Mouse (Mus musculus) midbrain, embryonic 16.5 days (tissue): ENCODE data around the gene Use1. TPM values are rescaled to one million over a fixed set of nuclear protein-coding genes. Genes with fewer than 3 reads are reported as not detected.
A peak's percentile ranks its signal among the peaks of the same experiment; 100 is the strongest.
"Not testable (repeated sequence)": the region's sequence is repeated elsewhere in the genome, so short reads cannot be mapped to it uniquely, and the experiment has no call there.

ENCODE experiments used
- ATAC-seq: fragments of 200-750 bp; cut with Nextera tagmentation; 2 replicates; pipeline ENCODE4 v1.8.0; 2017; ENCODE audit warnings: moderate TSS enrichment
- H3K27ac ChIP-seq: fragments of 300-500 bp; sonication (generic); 2 replicates; pipeline ENCODE4 v1.5.1; 2014; ENCODE audit warnings: mild to moderate bottlenecking, low read length, mixed read lengths
- H3K27me3 ChIP-seq: fragments of 300-500 bp; sonication (generic); 2 replicates; pipeline ENCODE4 v1.6.1; 2014; ENCODE audit warnings: low read depth, low read length, mixed read lengths; ENCODE audit not compliant: control insufficient read depth, insufficient read depth
- H3K36me3 ChIP-seq: fragments of 300-500 bp; sonication (generic); 2 replicates; pipeline ENCODE4 v1.6.1; 2014; ENCODE audit warnings: mild to moderate bottlenecking, low read length, moderate library complexity, mixed read lengths; ENCODE audit not compliant: control insufficient read depth, insufficient read depth
- H3K4me1 ChIP-seq: fragments of 300-500 bp; sonication (generic); 2 replicates; pipeline ENCODE4 v1.6.1; 2014; ENCODE audit warnings: mild to moderate bottlenecking, low read length, mixed read lengths; ENCODE audit not compliant: control insufficient read depth, insufficient read depth
- H3K4me2 ChIP-seq: fragments of 300-500 bp; sonication (generic); 2 replicates; pipeline ENCODE4 v1.6.1; 2014; ENCODE audit warnings: mild to moderate bottlenecking, low read length, mixed read lengths
- H3K4me3 ChIP-seq: fragments of 300-500 bp; sonication (generic); 2 replicates; pipeline ENCODE4 v1.5.1; 2014; ENCODE audit warnings: low read depth, mild to moderate bottlenecking, low read length, moderate library complexity, mixed read lengths
- H3K9ac ChIP-seq: fragments of 300-500 bp; sonication (generic); 2 replicates; pipeline ENCODE4 v1.6.1; 2014; ENCODE audit warnings: low read depth, low read length, mixed read lengths
- H3K9me3 ChIP-seq: fragments of 300-500 bp; sonication (generic); replicated peaks from 2 replicates; pipeline ENCODE4 v1.6.1; 2014; ENCODE audit warnings: mild to moderate bottlenecking, low read length, mixed read lengths; ENCODE audit not compliant: control insufficient read depth, poor library complexity, severe bottlenecking
- WGBS: fragments of 180-500 bp; shearing (Covaris S2); extraction: QIAGEN DNeasy Blood & Tissue Kit; methylation state at CpG from one replicate; pipeline ENCODE4 v1.1.7; 2014; 5-methylcytosine and 5-hydroxymethylcytosine counted together
- polyA plus RNA-seq: library from polyadenylated mRNA; unstranded; fragments of >200 nt; fragmentation: Nextera tagmentation; extraction: Ambion mirVana; gene quantifications from 2 replicates; pipeline ENCODE4 v1.2.1, GENCODE M21; 2015

Gene Use1
- 117 and 123 TPM in 2 replicates for polyA plus RNA-seq

DNA sequence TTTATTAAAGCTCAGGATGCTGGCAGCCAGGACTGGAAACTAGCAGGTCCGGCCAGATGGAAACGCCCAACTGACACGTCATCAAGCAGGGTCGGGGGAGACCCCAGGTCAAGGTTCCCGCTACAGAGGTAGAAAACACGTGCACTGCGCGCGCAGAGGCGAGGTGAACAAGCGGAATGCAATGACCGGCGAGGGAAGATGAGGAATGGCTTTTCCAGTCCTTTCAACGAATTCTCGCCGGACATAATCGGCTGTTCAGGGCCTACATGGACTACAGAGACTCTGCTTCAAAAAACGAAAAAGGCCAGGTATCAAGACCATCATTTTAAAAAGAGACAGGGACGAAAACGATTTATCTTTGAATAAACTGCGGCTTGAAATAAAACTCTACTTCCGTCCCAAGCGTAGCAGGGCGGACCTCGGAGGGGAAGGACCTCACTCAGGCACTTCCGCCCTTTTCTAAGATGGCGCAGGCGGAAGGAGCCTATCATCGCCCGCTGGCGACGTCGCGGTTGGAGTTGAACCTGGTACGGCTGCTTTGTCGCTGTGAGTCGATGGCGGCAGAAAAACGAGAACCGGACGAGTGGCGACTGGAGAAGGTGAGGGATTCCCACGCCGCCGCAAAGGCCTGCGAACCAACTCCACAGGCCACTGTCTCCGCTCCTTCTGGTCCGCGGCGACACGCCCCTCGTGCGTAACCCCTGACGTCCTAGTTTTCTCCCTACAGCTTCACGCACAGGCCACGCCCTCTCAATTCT, at the start of gene Use1:
Use1 (plus strand) TSS at position 78 of the 758 bp plus-strand sequence.
- H3K9ac ChIP-seq, result peak within 1 kb of the TSS; percentile 74
- H3K4me3 ChIP-seq, result peak within 1 kb of the TSS; percentile 63
- H3K27ac ChIP-seq, result peak within 1 kb of the TSS; percentile 95
- peak within 1 kb of the TSS; percentile 79 for H3K4me2 ChIP-seq
- peak; percentile 81 for ATAC-seq
- H3K36me3 ChIP-seq, result no peaks in the 10 kb centered on the region
- H3K27me3 ChIP-seq, result no peaks in the 10 kb centered on the region
- under 1% methylated on average over 56 of the region's 56 CpGs for WGBS
- H3K4me1 ChIP-seq, result peaks cover 24% of the 10 kb centered on the region
- no peaks in the 10 kb centered on the region for H3K9me3 ChIP-seq

DNA sequence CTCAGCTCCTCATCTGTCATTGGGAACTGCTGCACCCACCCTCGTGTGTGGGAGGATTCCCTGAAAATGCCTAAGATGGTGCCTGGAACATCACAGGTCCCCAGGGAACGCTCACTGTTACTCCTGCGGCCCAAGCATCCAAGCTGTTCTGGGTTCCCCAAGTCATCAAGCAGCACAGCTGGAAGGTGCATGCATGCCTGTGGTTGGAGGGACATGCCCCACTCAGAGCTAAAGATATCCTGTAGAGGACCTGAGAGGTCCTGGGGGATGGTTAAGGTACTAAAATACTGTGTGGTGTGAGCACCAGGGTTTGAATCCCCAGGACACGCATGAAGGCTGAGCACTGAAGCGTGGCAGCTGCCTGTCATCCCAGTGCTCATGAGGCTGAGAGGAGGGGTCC, 48.0 kb upstream of the Use1 start:
- not testable (repeated sequence) for H3K9ac ChIP-seq, H3K27me3 ChIP-seq, H3K27ac ChIP-seq, H3K9me3 ChIP-seq, H3K4me1 ChIP-seq, H3K4me3 ChIP-seq, ATAC-seq, H3K4me2 ChIP-seq
- 82% methylated on average over 5 of the region's 5 CpGs for WGBS
- H3K36me3 ChIP-seq, result peaks cover 17% of the 10 kb centered on the region

DNA sequence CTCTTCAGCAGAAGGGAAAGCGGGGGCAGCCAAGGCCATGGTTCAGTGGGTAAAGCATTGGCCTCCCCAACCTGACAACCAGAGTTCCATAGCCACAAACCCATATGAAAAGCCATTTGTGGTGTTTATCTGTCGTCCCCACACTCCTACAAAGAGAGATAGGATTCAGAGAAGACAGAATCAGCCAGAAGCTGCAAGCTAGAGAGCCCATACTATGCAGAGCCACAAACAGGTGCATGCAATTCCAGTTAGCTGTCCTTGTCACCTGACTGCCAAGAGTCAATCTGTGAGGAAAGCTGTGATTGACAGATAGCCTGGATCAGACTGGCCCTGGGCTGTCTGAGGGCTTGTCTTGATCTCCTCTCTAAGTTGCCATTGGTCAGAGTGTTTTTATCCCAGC, 46.9 kb upstream of the Use1 start:
- not testable (repeated sequence) for H3K9me3 ChIP-seq, H3K4me1 ChIP-seq, H3K27ac ChIP-seq, H3K9ac ChIP-seq, H3K4me3 ChIP-seq, ATAC-seq, H3K27me3 ChIP-seq, H3K4me2 ChIP-seq
- WGBS, result 88% methylated on average over 2 of the region's 2 CpGs
- H3K36me3 ChIP-seq, result peaks cover 22% of the 10 kb centered on the region

DNA sequence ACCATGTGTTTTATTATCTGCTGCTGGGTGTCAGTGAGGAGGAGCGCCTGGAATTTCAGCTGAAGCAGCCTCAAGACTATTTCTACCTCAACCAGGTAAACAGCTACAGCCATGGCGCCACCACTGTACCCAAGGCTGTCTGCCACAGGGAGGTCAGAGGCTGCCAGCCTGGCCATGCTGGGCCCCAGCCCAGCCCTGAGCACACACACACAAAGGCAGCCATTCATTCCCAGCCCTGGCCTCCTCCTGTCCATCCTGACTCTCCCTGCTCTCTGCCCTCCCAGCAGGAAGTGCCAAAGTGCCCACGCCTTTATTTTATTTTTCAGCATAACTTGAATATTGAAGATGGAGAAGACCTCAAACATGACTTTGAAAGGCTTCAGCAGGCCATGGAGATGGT, 43.7 kb upstream of the Use1 start:
- H3K9ac ChIP-seq, result no peak overlapping the region
- no peak for ATAC-seq
- H3K27me3 ChIP-seq, result no peaks in the 10 kb centered on the region
- H3K27ac ChIP-seq, result no peak overlapping the region
- H3K9me3 ChIP-seq, result no peaks in the 10 kb centered on the region
- 93% methylated on average over 3 of the region's 3 CpGs for WGBS
- no peak overlapping the region for H3K4me3 ChIP-seq
- H3K36me3 ChIP-seq, result peaks cover 29% of the 10 kb centered on the region
- H3K4me1 ChIP-seq, result no peaks in the 10 kb centered on the region
- H3K4me2 ChIP-seq, result no peak overlapping the region

DNA sequence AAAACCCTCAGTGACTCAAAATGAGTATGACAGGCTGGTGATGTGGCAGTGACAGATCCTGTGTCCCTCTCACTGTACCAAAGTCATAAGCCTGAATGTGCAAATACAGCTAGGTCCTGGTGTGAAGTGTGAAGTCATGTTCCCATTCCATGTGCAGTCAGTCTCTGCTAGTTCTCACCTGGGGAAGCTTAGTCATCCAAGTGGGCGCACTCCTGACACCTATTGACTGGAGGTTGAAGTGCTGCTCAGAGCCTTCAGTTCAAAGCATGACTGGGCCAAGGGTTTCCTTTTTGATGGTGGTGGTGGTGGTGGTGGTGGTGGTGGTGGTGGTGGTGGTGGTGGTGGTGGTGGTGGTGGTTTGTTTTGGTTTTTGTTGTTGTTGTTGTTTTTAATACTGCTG, 41.8 kb upstream of the Use1 start:
- no peak for ATAC-seq

DNA sequence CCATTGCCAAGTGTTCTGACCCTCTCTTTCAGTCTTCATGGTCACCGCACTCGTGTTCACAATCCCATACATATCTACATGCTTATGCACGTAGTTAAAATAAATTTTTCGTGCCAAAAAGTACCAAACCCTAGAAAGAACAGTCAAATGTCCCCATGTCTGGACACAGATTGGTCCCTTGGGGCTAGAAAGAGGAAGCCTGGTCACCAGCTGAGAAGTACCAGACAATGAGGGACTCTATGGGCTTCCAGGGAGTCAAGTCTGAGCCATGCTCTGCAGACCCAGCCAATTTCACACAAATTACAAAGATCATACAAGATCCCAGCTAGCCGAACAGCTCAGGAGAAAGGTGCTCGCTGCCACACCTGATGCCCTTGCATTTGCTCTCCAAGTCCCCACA, 28.8 kb upstream of the Use1 start:
- H3K27ac ChIP-seq, H3K4me1 ChIP-seq, H3K9me3 ChIP-seq, H3K9ac ChIP-seq, H3K4me2 ChIP-seq, ATAC-seq, H3K27me3 ChIP-seq, H3K4me3 ChIP-seq: not testable (repeated sequence)
- H3K36me3 ChIP-seq, result peaks cover 15% of the 10 kb centered on the region
- over 99% methylated on average over 4 of the region's 6 CpGs for WGBS

More for the DNA sequence above, 41.8 kb upstream of the Use1 start:
- 95% methylated on average over 1 of the region's 1 CpGs for WGBS
- Histone ChIP-seq H3K9ac (no peak overlapping the region), H3K4me2 (no peak overlapping the region), H3K27me3 (no peaks in the 10 kb centered on the region), H3K4me3 (no peak overlapping the region), H3K9me3 (no peaks in the 10 kb centered on the region), H3K4me1 (no peaks in the 10 kb centered on the region), H3K27ac (no peak overlapping the region), H3K36me3 (peaks cover 38% of the 10 kb centered on the region)

DNA sequence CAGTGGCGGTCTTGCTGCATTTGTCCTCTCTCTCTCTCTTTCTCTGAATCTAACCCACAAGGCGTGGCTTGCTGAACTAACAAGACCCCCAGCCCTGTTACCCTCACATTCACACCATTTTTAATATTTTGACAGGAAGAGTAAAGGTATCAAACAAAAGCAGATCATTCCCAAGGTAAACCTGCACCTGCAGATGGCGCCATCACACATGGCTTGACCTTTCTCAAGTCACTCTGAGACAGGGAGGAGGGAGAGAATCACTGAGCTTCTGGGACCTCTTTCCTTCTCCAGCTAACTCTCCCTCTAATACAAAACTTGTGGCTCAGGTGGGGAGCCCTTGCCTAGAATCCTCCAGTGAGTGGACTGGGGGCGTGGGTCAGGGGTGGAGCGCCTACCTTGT, 26.0 kb upstream of the Use1 start:
- 84% methylated on average over 5 of the region's 5 CpGs for WGBS
- no peak overlapping the region for H3K4me3 ChIP-seq
- no peaks in the 10 kb centered on the region for H3K9me3 ChIP-seq
- no peak overlapping the region for H3K4me2 ChIP-seq
- H3K4me1 ChIP-seq, result no peaks in the 10 kb centered on the region
- H3K27ac ChIP-seq, result no peak overlapping the region
- ATAC-seq, result no peak
- H3K36me3 ChIP-seq, result peaks cover 11% of the 10 kb centered on the region; the same call in 1 of the 2 replicates
- no peaks in the 10 kb centered on the region for H3K27me3 ChIP-seq
- no peak overlapping the region for H3K9ac ChIP-seq

DNA sequence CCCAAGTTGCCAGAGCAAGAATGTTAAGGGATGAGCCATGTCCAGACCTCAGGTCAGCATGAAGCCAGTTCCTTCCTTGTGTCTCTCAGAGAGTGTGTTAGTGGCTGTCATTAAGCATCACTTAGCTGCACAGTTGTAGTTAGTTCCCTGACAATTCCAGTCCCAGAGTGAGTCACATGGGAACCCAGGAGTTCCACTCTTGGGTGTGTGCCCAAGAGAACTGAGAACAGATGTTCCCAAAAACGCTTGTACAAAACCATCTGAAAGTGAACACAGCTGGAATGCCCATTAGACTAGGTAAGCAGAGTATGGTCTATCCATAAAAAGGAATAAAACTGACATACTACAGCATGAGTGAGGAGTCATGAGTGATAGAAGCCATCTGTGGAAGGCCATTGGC, 20.1 kb upstream of the Use1 start:
- Histone ChIP-seq H3K4me1 (no peaks in the 10 kb centered on the region), H3K9me3 (no peaks in the 10 kb centered on the region), H3K4me3 (no peak overlapping the region), H3K36me3 (peaks cover 56% of the 10 kb centered on the region), H3K9ac (no peak overlapping the region), H3K27ac (no peak overlapping the region), H3K27me3 (no peaks in the 10 kb centered on the region), H3K4me2 (no peak overlapping the region)
- 88% methylated on average over 1 of the region's 1 CpGs for WGBS
- no peak for ATAC-seq

DNA sequence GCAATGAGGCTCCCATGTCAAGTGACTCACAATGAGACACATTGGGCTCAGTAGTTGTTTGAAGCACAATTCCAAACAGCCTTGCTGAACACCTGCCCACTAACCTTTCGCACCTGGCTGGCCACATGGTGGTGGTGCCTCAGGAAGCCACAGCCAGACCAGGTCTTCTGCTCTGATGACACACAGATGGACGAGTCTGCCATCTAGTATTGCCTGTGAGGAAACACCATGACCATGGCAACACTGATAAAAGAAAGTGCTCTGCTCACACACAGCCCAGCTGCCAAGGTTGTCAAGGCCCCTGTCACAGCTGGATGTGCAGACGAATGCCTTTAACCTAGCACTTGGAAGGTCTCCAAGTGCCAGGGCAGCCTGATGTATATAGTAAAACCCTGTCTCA, 15.5 kb upstream of the Use1 start:
- Histone ChIP-seq H3K27ac (no peak overlapping the region), H3K9me3 (no peaks in the 10 kb centered on the region), H3K4me3 (no peak overlapping the region), H3K4me2 (no peak overlapping the region), H3K27me3 (no peaks in the 10 kb centered on the region), H3K36me3 (peaks cover 77% of the 10 kb centered on the region), H3K9ac (no peak overlapping the region), H3K4me1 (no peaks in the 10 kb centered on the region)
- WGBS, result 79% methylated on average over 3 of the region's 3 CpGs
- no peak for ATAC-seq
